Mouse (Mus musculus): ENCODE measurements around the gene Lrr1. TPM values are rescaled to one million over a fixed set of nuclear protein-coding genes. Genes with fewer than 3 reads are reported as not detected.
"Not testable (repeated sequence)": the region's sequence is repeated elsewhere in the genome, so short reads cannot be mapped to it uniquely, and the experiment has no call there.

Gene Lrr1
- total RNA-seq, 1 experiment = 10.4 TPM

- no peak for TF ChIP-seq HCFC1 (IDR thresholded peaks at IDR 0.05; ENCODE audit: borderline replicate concordance, insufficient read depth, low read length)
- TF ChIP-seq ZC3H11A (IDR thresholded peaks at IDR 0.05; ENCODE audit: borderline replicate concordance, low read depth, low read length) = no peak
- no peak for TF ChIP-seq ZNF384 (IDR thresholded peaks at IDR 0.05; ENCODE audit: low read depth, low read length)
- TF ChIP-seq MAFK (IDR thresholded peaks at IDR 0.05; ENCODE audit: insufficient read depth, low read depth, low read length) = no peak
- TF ChIP-seq CHD2 (IDR thresholded peaks at IDR 0.05; ENCODE audit: low read depth, low read length) = no peak
- in situ Hi-C loops (cut with MboI; ENCODE audit: low sequenced_read_pairs in 2 of 2, unreplicated experiment in 2 of 2) = no loop called here
- H3K9ac ChIP-seq (ENCODE audit: insufficient read depth, low read depth, low read length, poor library complexity, severe bottlenecking) = no peak overlapping the region
Measured at GRCm38 (mm10) chr12:69164904-69165303, 3.7 kb upstream of the Lrr1 start.

GRCm38 (mm10) chr12:69166861-69167581 lies 1.6 kb upstream of the Lrr1 start:
- H3K27ac ChIP-seq (ENCODE audit: insufficient read depth, low read depth, low read length, poor library complexity, severe bottlenecking); H3K36me3 ChIP-seq (ENCODE audit: control insufficient read depth, insufficient read depth, low read length, poor library complexity, severe bottlenecking); H3K4me1 ChIP-seq (ENCODE audit: control insufficient read depth in 2 of 2, insufficient read depth in 2 of 2, low read length in 2 of 2, poor library complexity in 1 of 2); in situ Hi-C loops (cut with MboI; ENCODE audit: low sequenced_read_pairs in 2 of 2, unreplicated experiment in 2 of 2); H3K4me3 ChIP-seq (ENCODE audit: insufficient read depth in 1 of 2, low read depth in 1 of 2, low read length in 2 of 2, poor library complexity in 1 of 2, severe bottlenecking in 1 of 2); DNase-seq (ENCODE audit: low read depth, low spot score); H3K9me3 ChIP-seq (ENCODE audit: control insufficient read depth, insufficient read depth, low read depth, low read length); H3K9ac ChIP-seq (ENCODE audit: insufficient read depth, low read depth, low read length, poor library complexity, severe bottlenecking): not testable (repeated sequence)

More at GRCm38 (mm10) chr12:69164904-69165303, 3.7 kb upstream of the Lrr1 start:
- no peak for DNase-seq (ENCODE audit: low read depth, low spot score)
- H3K36me3 ChIP-seq (ENCODE audit: control insufficient read depth, insufficient read depth, low read length, poor library complexity, severe bottlenecking) = no peaks in the 10 kb centered on the region
- no peaks in the 10 kb centered on the region for H3K9me3 ChIP-seq (ENCODE audit: control insufficient read depth, insufficient read depth, low read depth, low read length)
- no peak overlapping the region for H3K4me3 ChIP-seq (ENCODE audit: insufficient read depth in 1 of 2, low read depth in 1 of 2, low read length in 2 of 2, poor library complexity in 1 of 2, severe bottlenecking in 1 of 2)
- peaks cover 0 to 4% of the 10 kb centered on the region in 2 experiments for H3K4me1 ChIP-seq (ENCODE audit: control insufficient read depth in 2 of 2, insufficient read depth in 2 of 2, low read length in 2 of 2, poor library complexity in 1 of 2)
- H3K27ac ChIP-seq (ENCODE audit: insufficient read depth, low read depth, low read length, poor library complexity, severe bottlenecking) = no peak overlapping the region

- H3K9me3 ChIP-seq (ENCODE audit: control insufficient read depth, insufficient read depth, low read depth, low read length) = no peaks in the 10 kb centered on the region
- H3K4me1 ChIP-seq (ENCODE audit: control insufficient read depth in 2 of 2, insufficient read depth in 2 of 2, low read length in 2 of 2, poor library complexity in 1 of 2) = peaks cover 0 to 4% of the 10 kb centered on the region in 2 experiments
- H3K27ac ChIP-seq (ENCODE audit: insufficient read depth, low read depth, low read length, poor library complexity, severe bottlenecking) = no peak overlapping the region
- TF ChIP-seq ZC3H11A (IDR thresholded peaks at IDR 0.05; ENCODE audit: borderline replicate concordance, low read depth, low read length) (no peak), CHD2 (IDR thresholded peaks at IDR 0.05; ENCODE audit: low read depth, low read length) (no peak), HCFC1 (IDR thresholded peaks at IDR 0.05; ENCODE audit: borderline replicate concordance, insufficient read depth, low read length) (no peak), MAFK (IDR thresholded peaks at IDR 0.05; ENCODE audit: insufficient read depth, low read depth, low read length) (no peak), ZNF384 (IDR thresholded peaks at IDR 0.05; ENCODE audit: low read depth, low read length) (no peak)
- H3K36me3 ChIP-seq (ENCODE audit: control insufficient read depth, insufficient read depth, low read length, poor library complexity, severe bottlenecking) = no peaks in the 10 kb centered on the region; the same call in 1 of the 2 replicates
- H3K4me3 ChIP-seq (ENCODE audit: insufficient read depth in 1 of 2, low read depth in 1 of 2, low read length in 2 of 2, poor library complexity in 1 of 2, severe bottlenecking in 1 of 2) = peak overlapping the region; percentile 61 to 97
- in situ Hi-C loops (cut with MboI; ENCODE audit: low sequenced_read_pairs in 2 of 2, unreplicated experiment in 2 of 2) = no loop called here
- no peak for DNase-seq (ENCODE audit: low read depth, low spot score)
- H3K9ac ChIP-seq (ENCODE audit: insufficient read depth, low read depth, low read length, poor library complexity, severe bottlenecking) = peak overlapping the region; percentile 57
Measured at GRCm38 (mm10) chr12:69167656-69168460, 756 bp upstream of the Lrr1 start.

GRCm38 (mm10) chr12:69171307-69171706 lies 2.7 kb downstream of the Lrr1 start:
- DNase-seq (ENCODE audit: low read depth, low spot score) = no peak
- no peaks in the 10 kb centered on the region for H3K9me3 ChIP-seq (ENCODE audit: control insufficient read depth, insufficient read depth, low read depth, low read length)
- no peak overlapping the region for H3K27ac ChIP-seq (ENCODE audit: insufficient read depth, low read depth, low read length, poor library complexity, severe bottlenecking)
- TF ChIP-seq MAFK (IDR thresholded peaks at IDR 0.05; ENCODE audit: insufficient read depth, low read depth, low read length) (no peak), CHD2 (IDR thresholded peaks at IDR 0.05; ENCODE audit: low read depth, low read length) (no peak), ZC3H11A (IDR thresholded peaks at IDR 0.05; ENCODE audit: borderline replicate concordance, low read depth, low read length) (no peak), ZNF384 (IDR thresholded peaks at IDR 0.05; ENCODE audit: low read depth, low read length) (no peak), HCFC1 (IDR thresholded peaks at IDR 0.05; ENCODE audit: borderline replicate concordance, insufficient read depth, low read length) (no peak)
- peaks cover 3% of the 10 kb centered on the region for H3K36me3 ChIP-seq (ENCODE audit: control insufficient read depth, insufficient read depth, low read length, poor library complexity, severe bottlenecking)
- H3K4me3 ChIP-seq (ENCODE audit: insufficient read depth in 1 of 2, low read depth in 1 of 2, low read length in 2 of 2, poor library complexity in 1 of 2, severe bottlenecking in 1 of 2) = no peak overlapping the region
- peaks cover 0 to under 1% of the 10 kb centered on the region in 2 experiments for H3K4me1 ChIP-seq (ENCODE audit: control insufficient read depth in 2 of 2, insufficient read depth in 2 of 2, low read length in 2 of 2, poor library complexity in 1 of 2)
- no peak overlapping the region for H3K9ac ChIP-seq (ENCODE audit: insufficient read depth, low read depth, low read length, poor library complexity, severe bottlenecking)
- in situ Hi-C loops (cut with MboI; ENCODE audit: low sequenced_read_pairs in 2 of 2, unreplicated experiment in 2 of 2) = no loop called here
